7 mouse cellular contexts compared by ENCODE assay signal in genomic region chr3:108862282-108862681, GRCm38 (mm10). TPM values are rescaled to one million over a fixed set of nuclear protein-coding genes. Genes with fewer than 3 reads are reported as not detected.
A peak's percentile ranks its signal among the peaks of the same experiment; 100 is the strongest.
DNase-seq lines count a peak whose midpoint lies in the region; ATAC-seq and TF ChIP-seq lines count a peak whose summit lies in the region.
"Not testable (repeated sequence)": the region's sequence is repeated elsewhere in the genome, so short reads cannot be mapped to it uniquely, and the experiment has no call there.
"Had no signal": no experiment of that assay in that cellular context is flagged by ENCODE, and none has a peak within 500 bp of the region (broad histone marks: within the 10 kb centered on the region; RNA-seq: fewer than 3 reads in every experiment).

No protein-coding gene starts in this region.

- H3K9ac ChIP-seq in limb, embryonic 12.5 days (replicated peaks); midbrain, embryonic 11.5 days (ENCODE audit: low read length): not testable (repeated sequence)

- H3K4me2 ChIP-seq in limb, embryonic 12.5 days; midbrain, embryonic 11.5 days: not testable (repeated sequence)
- peak overlapping the region; percentile 65 for H3K4me2 ChIP-seq in myocyte (ENCODE audit: low read depth)

- H3ac ChIP-seq in myocyte (ENCODE audit: control insufficient read depth, insufficient read length): not testable (repeated sequence)

- peaks cover 20% of the 10 kb centered on the region; the same call in 1 of the 2 replicates for H3K4me1 ChIP-seq in limb, embryonic 12.5 days (replicated peaks)
- not testable (repeated sequence) for H3K4me1 ChIP-seq in midbrain, embryonic 11.5 days (ENCODE audit: control insufficient read depth, insufficient read depth, low read length)

- WGBS in limb, embryonic 12.5 days: 84% methylated on average over 4 of the region's 4 CpGs
- WGBS in midbrain, embryonic 11.5 days: 96% methylated on average over 4 of the region's 4 CpGs

- not testable (repeated sequence) for H3K9me3 ChIP-seq in limb, embryonic 12.5 days; midbrain, embryonic 11.5 days (ENCODE audit: control insufficient read depth, low read length)

- H3K36me3 ChIP-seq in limb, embryonic 12.5 days; midbrain, embryonic 11.5 days (ENCODE audit: control insufficient read depth, insufficient read depth, low read length); myocyte (ENCODE audit: control insufficient read depth, insufficient read depth): not testable (repeated sequence)

- 0 out of 2 replicates have a peak overlapping the region, but pooled peaks have one; percentile 12 for H3K27ac ChIP-seq in limb, embryonic 12.5 days
- not testable (repeated sequence) for H3K27ac ChIP-seq in midbrain, embryonic 11.5 days (ENCODE audit: low read depth, low read length)

- not testable (repeated sequence) for H3K79me2 ChIP-seq in myocyte (ENCODE audit: control insufficient read depth, insufficient read depth)

- not testable (repeated sequence) for H3K4me3 ChIP-seq in limb, embryonic 12.5 days (replicated peaks); midbrain, embryonic 11.5 days (ENCODE audit: low read depth, low read length); myocyte

- DNase-seq in 3T3-L1 (ENCODE audit: low read depth, low spot score) (peak; percentile 53), NIH3T3 (ENCODE audit: low read depth) (peak; percentile 58)
- peak; percentile 9 for DNase-seq in kidney, postnatal 10 days
- DNase-seq in midbrain, embryonic 11.5 days (ENCODE audit: low spot score, missing footprints): peak; percentile 77

- not testable (repeated sequence) for ATAC-seq in limb, embryonic 12.5 days (ENCODE audit: insufficient number of reproducible peaks, insufficient read depth, low FRiP score, low TSS enrichment, low read depth); midbrain, embryonic 11.5 days (ENCODE audit: low FRiP score)

- H3K27me3 ChIP-seq in limb, embryonic 12.5 days; midbrain, embryonic 11.5 days (ENCODE audit: control insufficient read depth, insufficient read depth, low read length); myocyte (ENCODE audit: control insufficient read depth, insufficient read depth, insufficient read length): not testable (repeated sequence)

- TF ChIP-seq POLR2A in myocyte (IDR thresholded peaks at IDR 0.05; ENCODE audit: insufficient read length, low read depth): not testable (repeated sequence)

RNA-seq across cellular contexts. Expression of gene Stxbp3, which starts 22.0 kb away (rescaled TPM):
- polyA plus RNA-seq in limb, embryonic 12.5 days (2016; fragmentation: Nextera tagmentation; extraction: Ambion mirVana): 32.5 and 33.3 TPM in 2 replicates
- polyA plus RNA-seq in midbrain, embryonic 11.5 days (2014; fragmentation: Nextera tagmentation; extraction: Ambion mirVana): 23.7 and 25.7 TPM in 2 replicates
- 11.9 TPM for polyA plus RNA-seq in myocyte (2012; fragmentation: generic; extraction: Trizol)

RNA-seq across cellular contexts. Expression of gene Fndc7, which starts 27.5 kb away (rescaled TPM):
- 0.13 TPM in 2 replicates for polyA plus RNA-seq in limb, embryonic 12.5 days (2016; fragmentation: Nextera tagmentation; extraction: Ambion mirVana)
- 0.11 TPM in 1 of 2 replicates, not detected in the other for polyA plus RNA-seq in midbrain, embryonic 11.5 days (2014; fragmentation: Nextera tagmentation; extraction: Ambion mirVana)
- polyA plus RNA-seq in myocyte (2012; fragmentation: generic; extraction: Trizol): 0.26 TPM
- polyA plus RNA-seq: G1E had no signal

RNA-seq across cellular contexts. Expression of gene Prpf38b, which starts 49.2 kb away (rescaled TPM):
- 89.4 and 98.9 TPM in 2 replicates for polyA plus RNA-seq in limb, embryonic 12.5 days (2016; fragmentation: Nextera tagmentation; extraction: Ambion mirVana)
- polyA plus RNA-seq in midbrain, embryonic 11.5 days (2014; fragmentation: Nextera tagmentation; extraction: Ambion mirVana): 61.1 and 74.3 TPM in 2 replicates
- 19.0 TPM for polyA plus RNA-seq in myocyte (2012; fragmentation: generic; extraction: Trizol)

Comparison
In these comparisons a context has a peak if more than half of its experiments do, and no peak if none do; other contexts are left out.
1. DNase-seq: peak in every context shown above with its lines; median percentile 77 in midbrain, embryonic 11.5 days; 58 in NIH3T3; 53 in 3T3-L1; 9 in kidney, postnatal 10 days.